Mouse (Mus musculus) limb, embryonic 13.5 days (tissue): ENCODE data around the gene Hoga1. TPM values are rescaled to one million over a fixed set of nuclear protein-coding genes. Genes with fewer than 3 reads are reported as not detected.

Experiments
- ATAC-seq: fragments of 200-750 bp; cut with Nextera tagmentation; 2 replicates; pipeline ENCODE4 v1.8.0; 2017; ENCODE audit warnings: low read depth, moderate number of reproducible peaks, moderate TSS enrichment; ENCODE audit not compliant: low FRiP score
- H3K27ac ChIP-seq: fragments of 300-500 bp; sonication (generic); 2 replicates; pipeline ENCODE4 v1.5.1; 2015; ENCODE audit warnings: inconsistent platforms, mild to moderate bottlenecking, moderate library complexity
- H3K27me3 ChIP-seq: fragments of 300-500 bp; sonication (generic); 2 replicates; pipeline ENCODE4 v1.6.1; 2015; ENCODE audit warnings: mild to moderate bottlenecking, inconsistent platforms
- H3K36me3 ChIP-seq: fragments of 300-500 bp; sonication (generic); 2 replicates; pipeline ENCODE4 v1.6.1; 2015; ENCODE audit warnings: inconsistent platforms, mild to moderate bottlenecking, moderate library complexity
- H3K4me1 ChIP-seq: fragments of 300-500 bp; sonication (generic); 2 replicates; pipeline ENCODE4 v1.6.1; 2015; ENCODE audit warnings: inconsistent platforms
- H3K4me2 ChIP-seq: fragments of 300-500 bp; sonication (generic); replicated peaks from 2 replicates; pipeline ENCODE4 v1.6.1; 2015; ENCODE audit warnings: inconsistent platforms, mild to moderate bottlenecking, moderate library complexity
- H3K4me3 ChIP-seq: fragments of 300-500 bp; sonication (generic); 2 replicates; pipeline ENCODE4 v1.5.1; 2015; ENCODE audit warnings: moderate library complexity, mild to moderate bottlenecking, inconsistent platforms
- H3K9ac ChIP-seq: fragments of 300-500 bp; sonication (generic); 2 replicates; pipeline ENCODE4 v1.6.1; 2015; ENCODE audit warnings: mild to moderate bottlenecking, inconsistent platforms
- H3K9me3 ChIP-seq: fragments of 300-500 bp; sonication (generic); 2 replicates; pipeline ENCODE4 v1.6.1; 2016; ENCODE audit warnings: inconsistent platforms
- WGBS: fragments of 180-500 bp; shearing (Covaris S2); methylation state at CpG from one replicate; pipeline ENCODE4 v1.1.7; 2015; 5-methylcytosine and 5-hydroxymethylcytosine counted together
- polyA plus RNA-seq: library from polyadenylated mRNA; unstranded; fragments of >200 nt; fragmentation: Nextera tagmentation; extraction: Ambion mirVana; gene quantifications from 2 replicates; pipeline ENCODE4 v1.2.1, GENCODE M21; 2015

Gene Hoga1
- polyA plus RNA-seq, 1 experiment from 2014 or later: 1.6 TPM

DNA sequence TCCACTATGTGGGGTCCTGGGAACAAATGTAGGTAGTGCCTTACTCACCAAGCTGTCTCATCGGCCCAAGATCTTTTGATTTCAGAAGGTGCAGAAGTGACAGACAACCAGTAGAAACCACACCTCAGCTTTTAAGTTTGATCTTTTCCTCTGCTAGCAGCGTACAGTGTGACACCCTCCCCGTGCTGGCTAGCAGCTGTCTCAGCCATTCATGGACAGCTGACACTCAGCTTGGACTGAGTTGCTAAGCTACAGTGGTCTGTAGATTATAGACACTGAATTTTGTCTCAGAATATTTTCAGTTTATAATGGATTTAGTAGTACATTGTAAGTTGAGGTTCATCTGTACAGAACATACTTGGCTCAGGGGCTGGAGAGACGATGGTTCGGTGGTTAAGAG is 14.3 kb upstream of the Hoga1 start:
- Histone ChIP-seq H3K4me1 (peaks cover 21% of the 10 kb centered on the region), H3K9ac (no peak overlapping the region), H3K9me3 (no peaks in the 10 kb centered on the region), H3K4me3 (no peak overlapping the region), H3K27me3 (no peaks in the 10 kb centered on the region), H3K4me2 (no peak overlapping the region), H3K36me3 (peaks cover 21% of the 10 kb centered on the region), H3K27ac (no peak overlapping the region)
- 75% methylated on average over 5 of the region's 5 CpGs for WGBS
- no peak for ATAC-seq

DNA sequence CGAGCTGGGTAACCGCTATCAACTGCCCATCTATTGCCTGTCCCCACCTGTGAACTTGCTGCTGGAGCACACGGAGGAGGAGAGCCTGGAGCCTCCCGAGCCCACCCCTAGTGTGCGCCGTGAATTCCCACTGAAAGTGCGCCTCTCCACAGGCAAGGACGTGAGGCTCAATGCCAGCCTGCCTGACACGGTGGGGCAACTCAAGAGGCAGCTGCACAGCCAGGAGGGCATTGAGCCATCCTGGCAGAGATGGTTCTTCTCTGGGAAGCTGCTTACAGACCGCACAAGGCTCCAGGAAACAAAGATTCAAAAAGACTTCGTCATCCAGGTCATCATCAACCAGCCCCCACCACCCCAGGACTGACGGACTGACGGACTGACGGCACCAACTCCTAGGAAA is 11.8 kb upstream of the Hoga1 start:
- H3K4me2 ChIP-seq: no peak overlapping the region
- 0 out of 2 replicates have a peak overlapping the region, but pooled peaks have one; percentile 20 for H3K9ac ChIP-seq
- H3K27ac ChIP-seq: no peak overlapping the region; the same call in 1 of the 2 replicates
- no peaks in the 10 kb centered on the region for H3K9me3 ChIP-seq
- ATAC-seq: no peak
- H3K4me3 ChIP-seq: no peak overlapping the region
- 78% methylated on average over 14 of the region's 14 CpGs for WGBS
- H3K27me3 ChIP-seq: no peaks in the 10 kb centered on the region; the same call in 1 of the 2 replicates
- peaks cover 25% of the 10 kb centered on the region for H3K36me3 ChIP-seq
- H3K4me1 ChIP-seq: peaks cover 21% of the 10 kb centered on the region

- peaks cover 25% of the 10 kb centered on the region for H3K36me3 ChIP-seq
- 0 out of 2 replicates have a peak overlapping the region, but pooled peaks have one; percentile 20 for H3K9ac ChIP-seq
- no peaks in the 10 kb centered on the region for H3K9me3 ChIP-seq
- ATAC-seq: 0 out of 2 replicates have a peak, but pooled peaks have one; percentile 24
- WGBS: 45% methylated on average over 9 of the region's 9 CpGs
- H3K27me3 ChIP-seq: no peaks in the 10 kb centered on the region; the same call in 1 of the 2 replicates
- no peak overlapping the region for H3K4me3 ChIP-seq
- no peak overlapping the region; the same call in 1 of the 2 replicates for H3K4me2 ChIP-seq
- peak overlapping the region; percentile 23; the same call in 1 of the 2 replicates for H3K27ac ChIP-seq
- peaks cover 21% of the 10 kb centered on the region for H3K4me1 ChIP-seq
These were observed 11.1 kb upstream of the Hoga1 start for GRCm38 (mm10) chr19:42034146-42034775.

- Histone ChIP-seq H3K36me3 (peaks cover 25% of the 10 kb centered on the region), H3K27me3 (peaks cover 3% of the 10 kb centered on the region), H3K9ac (peak overlapping the region; percentile 8; the same call in 1 of the 2 replicates), H3K4me3 (no peak overlapping the region), H3K4me2 (peak overlapping the region; percentile 21; the same call in 1 of the 2 replicates), H3K4me1 (peaks cover 22% of the 10 kb centered on the region), H3K9me3 (no peaks in the 10 kb centered on the region), H3K27ac (peak overlapping the region; percentile 23; the same call in 1 of the 2 replicates)
- 0 out of 2 replicates have a peak, but pooled peaks have one; percentile 5 for ATAC-seq
- WGBS: 44% methylated on average over 11 of the region's 11 CpGs
These were observed 10.4 kb upstream of the Hoga1 start for GRCm38 (mm10) chr19:42034881-42035455.

GRCm38 (mm10) chr19:42035456-42036248 is 9.8 kb upstream of the Hoga1 start, which contains the start of gene Ankrd2:
TSS of gene Ankrd2 (plus strand) at chr19:42036000.
- peak within 1 kb of the TSS; percentile 21; the same call in 1 of the 2 replicates for H3K4me2 ChIP-seq
- peaks cover 25% of the 10 kb centered on the region for H3K36me3 ChIP-seq
- H3K27me3 ChIP-seq: peaks cover 9% of the 10 kb centered on the region
- H3K4me1 ChIP-seq: peaks cover 25% of the 10 kb centered on the region
- peak within 1 kb of the TSS; percentile 23; the same call in 1 of the 2 replicates for H3K27ac ChIP-seq
- no peaks in the 10 kb centered on the region for H3K9me3 ChIP-seq
- H3K9ac ChIP-seq: peak within 1 kb of the TSS; percentile 8; the same call in 1 of the 2 replicates
- 67% methylated on average over 19 of the region's 19 CpGs for WGBS
- H3K4me3 ChIP-seq: no peak within 1 kb of the TSS
- peak; percentile 55 for ATAC-seq

- H3K4me2 ChIP-seq: no peak overlapping the region
- no peak overlapping the region for H3K27ac ChIP-seq
- no peaks in the 10 kb centered on the region for H3K9me3 ChIP-seq
- peaks cover 25% of the 10 kb centered on the region for H3K4me1 ChIP-seq
- 89% methylated on average over 3 of the region's 3 CpGs for WGBS
- peaks cover 25% of the 10 kb centered on the region for H3K36me3 ChIP-seq
- H3K27me3 ChIP-seq: peaks cover 9% of the 10 kb centered on the region
- H3K9ac ChIP-seq: no peak overlapping the region
- ATAC-seq: no peak
- H3K4me3 ChIP-seq: no peak overlapping the region
These were observed 9.1 kb upstream of the Hoga1 start for GRCm38 (mm10) chr19:42036357-42036756.

- no peak for ATAC-seq
- WGBS: 73% methylated on average over 11 of the region's 11 CpGs
- Histone ChIP-seq H3K9me3 (no peaks in the 10 kb centered on the region), H3K36me3 (peaks cover 25% of the 10 kb centered on the region), H3K27ac (no peak overlapping the region), H3K9ac (no peak overlapping the region), H3K27me3 (peaks cover 9% of the 10 kb centered on the region), H3K4me2 (no peak overlapping the region), H3K4me3 (no peak overlapping the region), H3K4me1 (peaks cover 25% of the 10 kb centered on the region)
These were observed 8.2 kb upstream of the Hoga1 start for GRCm38 (mm10) chr19:42037167-42037702.

DNA sequence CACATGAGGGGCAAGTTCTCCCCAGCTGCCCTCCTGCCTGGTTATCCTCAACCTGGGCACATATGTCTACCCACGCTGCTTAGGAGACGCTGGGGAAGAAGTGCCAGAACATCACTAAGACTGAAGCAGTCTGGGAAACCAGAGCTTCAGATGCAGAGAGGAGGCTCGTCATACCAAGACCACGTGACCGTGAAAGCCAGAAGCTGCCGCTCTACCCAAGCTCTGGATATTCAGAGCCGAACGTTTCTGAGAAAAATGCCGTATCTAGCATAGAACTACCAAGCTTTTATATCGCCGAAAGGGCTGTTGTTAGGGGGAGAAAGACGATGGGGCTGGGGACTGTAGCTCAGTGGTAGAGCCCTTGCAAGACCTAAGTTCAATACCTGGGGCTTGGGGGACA is 7.1 kb upstream of the Hoga1 start:
- no peak overlapping the region for H3K9ac ChIP-seq
- H3K27me3 ChIP-seq: peaks cover 9% of the 10 kb centered on the region
- H3K9me3 ChIP-seq: no peaks in the 10 kb centered on the region
- no peak for ATAC-seq
- H3K4me3 ChIP-seq: no peak overlapping the region
- peaks cover 25% of the 10 kb centered on the region for H3K4me1 ChIP-seq
- H3K36me3 ChIP-seq: peaks cover 17% of the 10 kb centered on the region
- WGBS: 91% methylated on average over 12 of the region's 12 CpGs
- H3K27ac ChIP-seq: no peak overlapping the region
- no peak overlapping the region for H3K4me2 ChIP-seq

- ATAC-seq: no peak
- peaks cover 13% of the 10 kb centered on the region for H3K4me1 ChIP-seq
- H3K36me3 ChIP-seq: no peaks in the 10 kb centered on the region
- no peaks in the 10 kb centered on the region; the same call in 1 of the 2 replicates for H3K9me3 ChIP-seq
- no peak overlapping the region for H3K4me3 ChIP-seq
- H3K27ac ChIP-seq: no peak overlapping the region
- WGBS: 93% methylated on average over 6 of the region's 6 CpGs
- H3K27me3 ChIP-seq: peaks cover 9% of the 10 kb centered on the region
- H3K4me2 ChIP-seq: no peak overlapping the region
- no peak overlapping the region for H3K9ac ChIP-seq
These were observed 1.4 kb upstream of the Hoga1 start for GRCm38 (mm10) chr19:42043988-42044387.

DNA sequence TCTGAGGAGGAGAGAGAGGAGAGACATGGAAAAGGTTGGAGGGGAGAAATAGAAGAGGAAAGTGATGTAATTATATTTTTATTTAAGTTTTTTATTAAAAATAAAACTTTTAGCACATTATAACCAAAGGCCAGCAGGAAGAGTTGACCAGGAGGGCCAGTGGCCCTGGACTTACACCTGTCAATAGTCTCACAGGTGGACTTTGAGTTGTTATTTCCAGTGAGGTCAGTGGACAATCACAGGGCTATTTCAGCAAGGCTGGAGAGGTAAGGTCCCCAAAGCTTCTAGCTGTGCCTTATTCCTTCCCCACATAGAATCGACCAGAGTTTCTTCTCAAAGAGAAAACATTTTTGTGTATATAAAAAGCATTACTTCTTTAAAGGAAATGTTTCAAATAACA is 4.8 kb downstream of the Hoga1 start:
- Histone ChIP-seq H3K4me2 (no peak overlapping the region), H3K27me3 (no peaks in the 10 kb centered on the region), H3K4me1 (peaks cover 10% of the 10 kb centered on the region), H3K36me3 (no peaks in the 10 kb centered on the region), H3K4me3 (no peak overlapping the region), H3K27ac (no peak overlapping the region), H3K9me3 (no peaks in the 10 kb centered on the region), H3K9ac (no peak overlapping the region)
- ATAC-seq: no peak
- WGBS: 85% methylated on average over 1 of the region's 1 CpGs

- no peak overlapping the region for H3K9ac ChIP-seq
- H3K27me3 ChIP-seq: no peaks in the 10 kb centered on the region
- H3K9me3 ChIP-seq: no peaks in the 10 kb centered on the region
- no peak overlapping the region for H3K27ac ChIP-seq
- no peak overlapping the region for H3K4me2 ChIP-seq
- H3K4me1 ChIP-seq: peaks cover under 1% of the 10 kb centered on the region; the same call in 1 of the 2 replicates
- no peak overlapping the region for H3K4me3 ChIP-seq
- WGBS: 83% methylated on average over 3 of the region's 3 CpGs
- no peak for ATAC-seq
- H3K36me3 ChIP-seq: no peaks in the 10 kb centered on the region
These were observed 5.9 kb downstream of the Hoga1 start for GRCm38 (mm10) chr19:42051351-42051750.
